Mouse (Mus musculus) limb, embryonic 13.5 days (tissue): ENCODE measurements at regions not wholly inside any gene's neighbourhood (a gene's known extent, or its start where the extent isn't known, plus 50 kb on each side); places are given as distances from the start of the nearest gene placed in this dataset.
A peak's percentile ranks its signal among the peaks of the same experiment; 100 is the strongest.

Experiments used
- ATAC-seq: fragments of 200-750 bp; cut with Nextera tagmentation; 2 replicates; pipeline ENCODE4 v1.8.0; 2017; ENCODE audit warnings: low read depth, moderate number of reproducible peaks, moderate TSS enrichment; ENCODE audit not compliant: low FRiP score
- H3K27ac ChIP-seq: fragments of 300-500 bp; sonication (generic); 2 replicates; pipeline ENCODE4 v1.5.1; 2015; ENCODE audit warnings: inconsistent platforms, mild to moderate bottlenecking, moderate library complexity
- H3K27me3 ChIP-seq: fragments of 300-500 bp; sonication (generic); 2 replicates; pipeline ENCODE4 v1.6.1; 2015; ENCODE audit warnings: mild to moderate bottlenecking, inconsistent platforms
- H3K36me3 ChIP-seq: fragments of 300-500 bp; sonication (generic); 2 replicates; pipeline ENCODE4 v1.6.1; 2015; ENCODE audit warnings: inconsistent platforms, mild to moderate bottlenecking, moderate library complexity
- H3K4me1 ChIP-seq: fragments of 300-500 bp; sonication (generic); 2 replicates; pipeline ENCODE4 v1.6.1; 2015; ENCODE audit warnings: inconsistent platforms
- H3K4me2 ChIP-seq: fragments of 300-500 bp; sonication (generic); replicated peaks from 2 replicates; pipeline ENCODE4 v1.6.1; 2015; ENCODE audit warnings: inconsistent platforms, mild to moderate bottlenecking, moderate library complexity
- H3K4me3 ChIP-seq: fragments of 300-500 bp; sonication (generic); 2 replicates; pipeline ENCODE4 v1.5.1; 2015; ENCODE audit warnings: moderate library complexity, mild to moderate bottlenecking, inconsistent platforms
- H3K9ac ChIP-seq: fragments of 300-500 bp; sonication (generic); 2 replicates; pipeline ENCODE4 v1.6.1; 2015; ENCODE audit warnings: mild to moderate bottlenecking, inconsistent platforms
- H3K9me3 ChIP-seq: fragments of 300-500 bp; sonication (generic); 2 replicates; pipeline ENCODE4 v1.6.1; 2016; ENCODE audit warnings: inconsistent platforms
- WGBS: fragments of 180-500 bp; shearing (Covaris S2); methylation state at CpG from one replicate; pipeline ENCODE4 v1.1.7; 2015; 5-methylcytosine and 5-hydroxymethylcytosine counted together

DNA sequence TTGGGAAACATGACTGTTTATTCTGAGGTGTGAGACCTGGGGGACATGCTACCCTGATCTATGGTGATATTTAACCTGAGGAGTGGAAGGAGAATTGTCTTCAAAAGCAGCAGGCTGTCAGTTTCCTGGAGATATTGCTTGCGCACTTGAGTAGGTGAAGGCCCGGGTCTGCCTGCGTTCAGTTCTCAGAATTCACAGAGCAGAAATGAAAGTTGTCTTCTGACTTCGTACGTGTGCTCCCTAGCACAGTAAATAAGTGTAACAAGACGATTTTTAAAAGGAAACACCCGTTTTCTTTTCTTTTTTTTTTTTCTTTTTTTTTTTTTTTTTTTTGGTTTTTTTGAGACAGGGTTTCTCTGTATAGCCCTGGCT, 74.4 kb downstream of the Zfp281 start:
- Histone ChIP-seq H3K27ac (no peak overlapping the region), H3K36me3 (no peaks in the 10 kb centered on the region), H3K4me2 (no peak overlapping the region), H3K27me3 (no peaks in the 10 kb centered on the region), H3K9me3 (no peaks in the 10 kb centered on the region), H3K9ac (no peak overlapping the region), H3K4me1 (peaks cover 20% of the 10 kb centered on the region), H3K4me3 (no peak overlapping the region)
- no peak for ATAC-seq
- WGBS, result 71% methylated on average over 7 of the region's 7 CpGs

GRCm38 (mm10) chr1:136699571-136699970, 74.9 kb downstream of the Zfp281 start:
- 84% methylated on average over 8 of the region's 8 CpGs for WGBS
- H3K9ac ChIP-seq, result no peak overlapping the region
- no peak for ATAC-seq

DNA sequence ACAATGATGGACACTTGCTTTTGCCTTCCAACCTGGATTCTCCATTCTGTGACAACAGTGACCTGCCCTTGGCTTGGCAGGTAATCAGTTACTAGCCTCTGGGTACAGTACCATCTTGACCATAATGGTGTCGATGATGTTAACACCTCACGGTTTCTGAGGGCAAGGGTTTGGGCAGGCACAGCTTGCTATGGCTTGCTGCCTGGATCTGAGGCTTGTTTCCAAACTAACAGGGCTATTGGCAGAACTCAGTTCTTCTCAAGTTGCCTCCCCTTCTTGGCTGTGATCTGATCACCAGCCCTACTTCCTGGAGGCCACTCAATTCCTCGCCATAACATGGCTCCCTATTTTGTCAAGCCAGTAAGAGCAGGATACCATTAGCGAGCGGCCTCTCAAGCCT, 79.4 kb downstream of the Zfp281 start:
- H3K4me2 ChIP-seq, result no peak overlapping the region
- 85% methylated on average over 5 of the region's 5 CpGs for WGBS
- no peaks in the 10 kb centered on the region; the same call in 1 of the 2 replicates for H3K4me1 ChIP-seq
- no peaks in the 10 kb centered on the region for H3K36me3 ChIP-seq
- H3K9me3 ChIP-seq, result no peaks in the 10 kb centered on the region
- no peak overlapping the region for H3K9ac ChIP-seq
- no peak for ATAC-seq
- no peaks in the 10 kb centered on the region for H3K27me3 ChIP-seq
- H3K4me3 ChIP-seq, result no peak overlapping the region
- H3K27ac ChIP-seq, result no peak overlapping the region

More at GRCm38 (mm10) chr1:136699571-136699970, 74.9 kb downstream of the Zfp281 start:
- Histone ChIP-seq H3K4me2 (no peak overlapping the region), H3K27ac (no peak overlapping the region), H3K9me3 (no peaks in the 10 kb centered on the region), H3K4me1 (peaks cover 20% of the 10 kb centered on the region), H3K36me3 (no peaks in the 10 kb centered on the region), H3K4me3 (no peak overlapping the region), H3K27me3 (no peaks in the 10 kb centered on the region)

- Histone ChIP-seq H3K36me3 (no peaks in the 10 kb centered on the region), H3K27me3 (no peaks in the 10 kb centered on the region), H3K9me3 (no peaks in the 10 kb centered on the region), H3K9ac (no peak overlapping the region), H3K27ac (no peak overlapping the region), H3K4me3 (no peak overlapping the region), H3K4me2 (no peak overlapping the region), H3K4me1 (no peaks in the 10 kb centered on the region)
- no peak for ATAC-seq
- 67% methylated on average over 8 of the region's 8 CpGs for WGBS
Measured at GRCm38 (mm10) chr1:136706509-136706908, 81.8 kb downstream of the Zfp281 start.

- Histone ChIP-seq H3K36me3 (no peaks in the 10 kb centered on the region), H3K27me3 (no peaks in the 10 kb centered on the region), H3K4me3 (no peak overlapping the region), H3K4me2 (no peak overlapping the region), H3K9me3 (no peaks in the 10 kb centered on the region), H3K9ac (no peak overlapping the region), H3K4me1 (no peaks in the 10 kb centered on the region), H3K27ac (no peak overlapping the region)
- 85% methylated on average over 8 of the region's 8 CpGs for WGBS
- ATAC-seq, result no peak
Measured at GRCm38 (mm10) chr1:136707394-136707793, 82.7 kb downstream of the Zfp281 start.

- no peaks in the 10 kb centered on the region for H3K36me3 ChIP-seq
- H3K9me3 ChIP-seq, result no peaks in the 10 kb centered on the region
- H3K4me1 ChIP-seq, result no peaks in the 10 kb centered on the region
- no peak overlapping the region for H3K27ac ChIP-seq
- H3K27me3 ChIP-seq, result no peaks in the 10 kb centered on the region
- ATAC-seq, result no peak
- H3K4me2 ChIP-seq, result no peak overlapping the region
- 92% methylated on average over 12 of the region's 12 CpGs for WGBS
- H3K4me3 ChIP-seq, result no peak overlapping the region
- H3K9ac ChIP-seq, result no peak overlapping the region
Measured at GRCm38 (mm10) chr1:136707866-136708265, 83.2 kb downstream of the Zfp281 start.

GRCm38 (mm10) chr1:136710196-136710595, 85.5 kb downstream of the Zfp281 start:
- Histone ChIP-seq H3K4me3 (no peak overlapping the region), H3K9me3 (no peaks in the 10 kb centered on the region), H3K9ac (no peak overlapping the region), H3K4me2 (no peak overlapping the region), H3K36me3 (no peaks in the 10 kb centered on the region), H3K27me3 (no peaks in the 10 kb centered on the region), H3K4me1 (no peaks in the 10 kb centered on the region), H3K27ac (no peak overlapping the region)
- WGBS, result 77% methylated on average over 4 of the region's 4 CpGs
- ATAC-seq, result no peak

- WGBS, result 75% methylated on average over 7 of the region's 7 CpGs
- H3K36me3 ChIP-seq, result no peaks in the 10 kb centered on the region
- no peak overlapping the region for H3K27ac ChIP-seq
- 0 out of 2 replicates have a peak, but pooled peaks have one; percentile 40 for ATAC-seq
- H3K9ac ChIP-seq, result no peak overlapping the region
- no peaks in the 10 kb centered on the region for H3K4me1 ChIP-seq
- H3K4me2 ChIP-seq, result no peak overlapping the region
- no peaks in the 10 kb centered on the region for H3K27me3 ChIP-seq
- H3K4me3 ChIP-seq, result no peak overlapping the region
- no peaks in the 10 kb centered on the region for H3K9me3 ChIP-seq
Measured at GRCm38 (mm10) chr1:136711243-136711642, 86.5 kb downstream of the Zfp281 start.

- Histone ChIP-seq H3K9me3 (no peaks in the 10 kb centered on the region), H3K27me3 (no peaks in the 10 kb centered on the region), H3K4me3 (no peak overlapping the region), H3K4me2 (no peak overlapping the region), H3K9ac (no peak overlapping the region), H3K36me3 (no peaks in the 10 kb centered on the region), H3K4me1 (peaks cover 7% of the 10 kb centered on the region), H3K27ac (no peak overlapping the region)
- ATAC-seq, result no peak
- 83% methylated on average over 4 of the region's 4 CpGs for WGBS
Measured at GRCm38 (mm10) chr1:136714077-136714476, 89.4 kb downstream of the Zfp281 start.

- H3K27me3 ChIP-seq, result no peaks in the 10 kb centered on the region
- H3K4me1 ChIP-seq, result peaks cover 7% of the 10 kb centered on the region
- no peak overlapping the region for H3K4me2 ChIP-seq
- no peaks in the 10 kb centered on the region for H3K36me3 ChIP-seq
- H3K27ac ChIP-seq, result no peak overlapping the region
- no peak for ATAC-seq
- WGBS, result 53% methylated on average over 11 of the region's 11 CpGs
- no peak overlapping the region for H3K4me3 ChIP-seq
- no peaks in the 10 kb centered on the region for H3K9me3 ChIP-seq
- H3K9ac ChIP-seq, result no peak overlapping the region
Measured at GRCm38 (mm10) chr1:136714987-136715386, 90.3 kb downstream of the Zfp281 start.

DNA sequence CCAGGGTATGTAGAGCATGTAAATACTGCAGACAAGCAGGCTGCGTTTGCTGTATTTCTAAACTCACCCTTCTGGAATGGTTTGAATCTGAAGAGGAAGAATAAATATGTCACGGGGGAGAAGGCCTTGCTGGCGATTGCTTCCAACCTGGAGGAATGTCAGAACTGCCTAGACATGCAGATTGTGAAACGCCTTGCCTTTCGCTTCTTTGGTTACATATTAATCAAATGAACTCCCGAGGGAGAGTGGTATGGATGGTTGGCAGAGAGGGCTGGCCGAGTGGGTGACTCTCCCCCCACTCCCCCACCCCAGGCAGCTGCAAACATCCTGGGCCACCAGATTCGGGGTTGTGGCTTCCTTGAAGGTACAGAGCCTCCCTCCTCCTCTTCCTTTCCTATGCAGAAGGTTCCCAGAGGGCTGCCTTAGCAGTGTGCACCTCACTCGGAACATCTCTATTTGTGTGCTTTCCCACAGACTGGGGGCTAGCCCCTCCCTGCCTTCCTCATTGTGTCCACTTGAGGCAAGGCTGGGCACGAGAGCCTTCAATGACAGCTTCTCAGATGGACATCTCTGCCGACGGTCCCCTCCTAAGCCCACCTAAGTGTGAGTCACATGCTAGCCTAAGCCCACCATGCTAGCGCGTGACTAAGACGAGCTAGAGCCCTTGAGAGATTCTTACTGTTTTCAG, 93.3 kb downstream of the Zfp281 start:
- Histone ChIP-seq H3K27me3 (no peaks in the 10 kb centered on the region), H3K4me3 (no peak overlapping the region), H3K4me1 (peaks cover 7% of the 10 kb centered on the region), H3K36me3 (no peaks in the 10 kb centered on the region), H3K9me3 (no peaks in the 10 kb centered on the region), H3K9ac (no peak overlapping the region; the same call in 1 of the 2 replicates), H3K4me2 (no peak overlapping the region), H3K27ac (no peak overlapping the region)
- ATAC-seq, result no peak
- 51% methylated on average over 15 of the region's 15 CpGs for WGBS

DNA sequence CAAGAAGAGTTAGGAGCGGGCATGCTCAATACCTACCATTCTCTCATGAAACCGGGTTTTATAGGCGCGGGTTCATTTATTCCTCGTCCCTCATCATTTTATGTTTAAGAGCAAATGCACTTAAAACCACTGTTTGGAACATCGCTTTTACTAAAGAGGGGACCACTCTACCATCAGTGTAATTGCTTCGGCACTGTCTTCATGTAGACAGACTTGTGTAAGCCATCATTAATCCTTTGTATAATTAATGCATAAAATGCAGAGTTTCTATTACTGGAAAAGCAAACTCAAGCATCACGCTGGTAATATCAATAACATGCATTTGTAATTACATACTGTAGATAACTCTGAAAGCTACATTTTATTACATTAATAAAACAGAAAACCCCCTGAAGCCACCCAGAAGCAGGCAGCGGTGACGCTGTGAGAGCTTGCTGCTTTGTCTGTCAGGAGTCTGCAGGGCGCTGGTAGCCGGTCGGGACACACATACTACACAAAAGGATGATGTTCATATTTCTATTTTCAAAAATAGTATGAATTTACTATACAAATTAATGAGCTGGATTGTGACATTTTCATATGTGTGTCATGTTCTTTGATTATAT, 99.2 kb downstream of the Zfp281 start:
- Histone ChIP-seq H3K36me3 (no peaks in the 10 kb centered on the region), H3K27me3 (no peaks in the 10 kb centered on the region; the same call in 1 of the 2 replicates), H3K27ac (no peak overlapping the region), H3K9me3 (no peaks in the 10 kb centered on the region), H3K4me2 (no peak overlapping the region), H3K4me1 (peaks cover 15% of the 10 kb centered on the region), H3K4me3 (no peak overlapping the region), H3K9ac (no peak overlapping the region)
- ATAC-seq, result no peak
- 85% methylated on average over 13 of the region's 13 CpGs for WGBS

- H3K27ac ChIP-seq, result no peak overlapping the region
- no peak overlapping the region for H3K4me3 ChIP-seq
- H3K27me3 ChIP-seq, result no peaks in the 10 kb centered on the region; the same call in 1 of the 2 replicates
- no peaks in the 10 kb centered on the region for H3K36me3 ChIP-seq
- H3K4me2 ChIP-seq, result no peak overlapping the region
- ATAC-seq, result no peak
- peaks cover 21% of the 10 kb centered on the region for H3K4me1 ChIP-seq
- no peaks in the 10 kb centered on the region for H3K9me3 ChIP-seq
- WGBS, result 21% methylated on average over 4 of the region's 4 CpGs
- no peak overlapping the region for H3K9ac ChIP-seq
Measured at GRCm38 (mm10) chr1:136725242-136725641, 100.5 kb downstream of the Zfp281 start.
